Mouse (Mus musculus) megakaryocyte, embryonic 14.5 days (primary cell): ENCODE measurements around the gene Mfsd10.

Experiments used
- FLI1 ChIP-seq: IDR thresholded peaks from 2 replicates; pipeline ENCODE4 v1.6.1; 2012; ENCODE audit warnings: low read length, inconsistent platforms, mixed read lengths
- GATA1 ChIP-seq: IDR thresholded peaks from 3 replicates; pipeline ENCODE4 v1.6.1; 2012; ENCODE audit warnings: mixed read lengths, low read length, inconsistent platforms, borderline replicate concordance

- TF ChIP-seq GATA1 (no peak), FLI1 (no peak)
Measured at GRCm38 (mm10) chr5:34670280-34670679, 33.3 kb upstream of the Mfsd10 start.
